Mouse (Mus musculus) myocyte (in vitro differentiated cells): ENCODE measurements around the gene Rhbdd2. TPM values are rescaled to one million over a fixed set of nuclear protein-coding genes. Genes with fewer than 3 reads are reported as not detected.
"Not testable (repeated sequence)": the region's sequence is repeated elsewhere in the genome, so short reads cannot be mapped to it uniquely, and the experiment has no call there.

Experiments used
- H3K27me3 ChIP-seq: one replicate; pipeline ENCODE4 v1.6.1; 2011; ENCODE audit not compliant: control insufficient read depth, insufficient read depth, insufficient read length
- H3K36me3 ChIP-seq: one replicate; pipeline ENCODE4 v1.6.1; 2011; ENCODE audit not compliant: control insufficient read depth, insufficient read depth
- H3K4me2 ChIP-seq: one replicate; pipeline ENCODE4 v1.6.1; 2011; ENCODE audit warnings: low read depth, control low read depth
- H3K4me3 ChIP-seq: one replicate; pipeline ENCODE4 v1.5.1; 2011; ENCODE audit warnings: mild to moderate bottlenecking, control low read depth, moderate library complexity
- H3K79me2 ChIP-seq: one replicate; pipeline ENCODE4 v1.6.1; 2011; ENCODE audit not compliant: control insufficient read depth, insufficient read depth
- H3ac ChIP-seq: one replicate; pipeline ENCODE4 v1.6.1; 2011; ENCODE audit not compliant: control insufficient read depth, insufficient read length
- CEBPB ChIP-seq: IDR thresholded peaks from 2 replicates; pipeline ENCODE4 v1.6.1; 2011; ENCODE audit warnings: mild to moderate bottlenecking, moderate library complexity; ENCODE audit not compliant: poor library complexity, insufficient read depth, severe bottlenecking
- E2F4 ChIP-seq: IDR thresholded peaks from one replicate; pipeline ENCODE4 v1.6.1; 2011; ENCODE audit warnings: mild to moderate bottlenecking, control low read depth, moderate library complexity; ENCODE audit not compliant: insufficient read depth
- MAX ChIP-seq: IDR thresholded peaks from one replicate; pipeline ENCODE4 v1.6.1; 2011; ENCODE audit warnings: low read depth, mild to moderate bottlenecking, control low read depth
- MYOD1 ChIP-seq, 3 experiments: IDR thresholded peaks; one replicate each; pipeline ENCODE4 v1.6.1; 2011; ENCODE audit warnings: control low read depth in 2 of 3, low read depth in 2 of 3, mild to moderate bottlenecking in 2 of 3, moderate library complexity in 1 of 3; ENCODE audit not compliant: insufficient read length in 2 of 3, control insufficient read depth in 1 of 3
- MYOG ChIP-seq, 3 experiments: IDR thresholded peaks; one replicate each; pipeline ENCODE4 v1.6.1; 2011; ENCODE audit warnings: control low read depth in 2 of 3, low read depth in 2 of 3, mild to moderate bottlenecking in 2 of 3; ENCODE audit not compliant: insufficient read length in 2 of 3, control insufficient read depth in 1 of 3, insufficient read depth in 1 of 3
- POLR2A ChIP-seq: IDR thresholded peaks from one replicate; pipeline ENCODE4 v1.6.1; 2011; ENCODE audit warnings: low read depth, mild to moderate bottlenecking, control low read depth, moderate library complexity; ENCODE audit not compliant: insufficient read length
- POLR2AphosphoS2 ChIP-seq: IDR thresholded peaks from one replicate; pipeline ENCODE4 v1.6.1; 2011; ENCODE audit warnings: low read depth, control low read depth; ENCODE audit not compliant: insufficient read length
- REST ChIP-seq: IDR thresholded peaks from one replicate; pipeline ENCODE4 v1.6.1; 2011; ENCODE audit warnings: mild to moderate bottlenecking, control low read depth, moderate library complexity; ENCODE audit not compliant: insufficient read depth, insufficient read length
- SRF ChIP-seq: IDR thresholded peaks from one replicate; pipeline ENCODE4 v1.6.1; 2011; ENCODE audit warnings: low read depth; ENCODE audit not compliant: control insufficient read depth, insufficient read length
- TCF12 ChIP-seq: IDR thresholded peaks from one replicate; pipeline ENCODE4 v1.6.1; 2011; ENCODE audit warnings: mild to moderate bottlenecking, control low read depth; ENCODE audit not compliant: poor library complexity, insufficient read depth, severe bottlenecking
- TCF3 ChIP-seq: IDR thresholded peaks from one replicate; pipeline ENCODE4 v1.6.1; 2011; ENCODE audit warnings: low read depth, control low read depth; ENCODE audit not compliant: insufficient read length
- USF1 ChIP-seq: IDR thresholded peaks from one replicate; pipeline ENCODE4 v1.6.1; 2011; ENCODE audit warnings: low read depth, mild to moderate bottlenecking, control low read depth, moderate library complexity
- polyA plus RNA-seq: library from polyadenylated mRNA; unstranded; fragments of >200 nt; fragmentation: generic; extraction: Trizol; gene quantifications from one replicate; pipeline ENCODE4 v1.2.1, GENCODE M21; 2012; ENCODE audit warnings: missing spikeins

Gene Rhbdd2
- polyA plus RNA-seq = 16.7 TPM

DNA sequence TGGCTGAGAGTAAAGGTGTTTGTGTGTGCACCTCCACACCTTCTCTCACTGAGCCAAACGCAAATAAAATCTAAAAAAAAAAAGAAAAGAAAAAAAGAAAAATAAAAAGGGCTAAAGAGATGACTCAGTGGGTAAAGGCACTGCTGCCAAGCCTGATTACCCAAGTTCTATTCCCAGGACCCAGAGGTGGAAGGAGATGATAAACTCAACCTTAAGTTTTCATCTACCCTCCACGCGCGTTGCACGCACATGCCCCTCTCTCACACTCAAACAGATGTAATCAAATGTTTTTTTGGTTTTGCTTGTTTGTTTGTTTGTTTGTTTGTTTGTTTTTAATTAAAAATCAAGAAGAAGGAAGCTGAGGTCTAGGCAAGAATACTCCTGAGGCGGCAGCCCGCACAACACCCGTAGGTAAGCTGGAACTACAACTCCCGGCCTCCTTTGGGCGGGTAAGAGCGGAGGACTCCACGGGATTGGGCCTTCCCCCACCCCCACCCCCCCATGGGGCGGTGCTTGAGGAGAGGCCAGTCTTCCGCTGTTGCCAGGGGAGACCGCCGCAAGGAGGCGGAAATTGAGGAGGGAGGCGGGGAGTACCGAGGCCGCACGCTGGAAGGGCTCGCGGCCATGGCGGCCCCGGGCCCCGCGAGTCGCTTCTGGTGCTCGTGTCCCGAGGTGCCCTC is at the start of gene Rhbdd2:
TSS of gene Rhbdd2 (plus strand) at position 502 of the 680 bp plus-strand sequence.
- TF ChIP-seq REST = no peak
- TF ChIP-seq E2F4 = no peak
- no peak for TF ChIP-seq TCF12
- TF ChIP-seq MYOG (IDR thresholded peaks at IDR 0.05; ENCODE audit: control insufficient read depth in 1 of 3, insufficient read depth in 1 of 3, insufficient read length in 2 of 3, low read depth in 2 of 3) = no peak
- TF ChIP-seq POLR2AphosphoS2 = peak; percentile 92
- TF ChIP-seq TCF3 = no peak
- no peak for TF ChIP-seq MYOD1 (IDR thresholded peaks at IDR 0.05; ENCODE audit: control insufficient read depth in 1 of 3, insufficient read length in 2 of 3, low read depth in 2 of 3)
- TF ChIP-seq CEBPB = no peak
- TF ChIP-seq POLR2A = peak; percentile 98
- peaks cover 5% of the 10 kb centered on the region for H3K36me3 ChIP-seq
- H3K27me3 ChIP-seq = no peaks in the 10 kb centered on the region
- peak within 1 kb of the TSS; percentile 84 for H3K4me2 ChIP-seq
- peak within 1 kb of the TSS; percentile 48 for H3K4me3 ChIP-seq
- peak within 1 kb of the TSS; percentile 20 for H3ac ChIP-seq
- peaks cover 14% of the 10 kb centered on the region for H3K79me2 ChIP-seq

GRCm38 (mm10) chr5:135585691-135586090 is 46.7 kb upstream of the Rhbdd2 start:
- Histone ChIP-seq H3ac (no peak overlapping the region), H3K4me2 (no peak overlapping the region), H3K79me2 (no peaks in the 10 kb centered on the region), H3K36me3 (no peaks in the 10 kb centered on the region), H3K27me3 (no peaks in the 10 kb centered on the region), H3K4me3 (no peak overlapping the region)
- TF ChIP-seq MYOD1 (IDR thresholded peaks at IDR 0.05; ENCODE audit: control insufficient read depth in 1 of 3, insufficient read length in 2 of 3, low read depth in 2 of 3) (no peak), POLR2A (no peak), TCF3 (no peak)

- Histone ChIP-seq H3K4me3 (no peak overlapping the region), H3K79me2 (no peaks in the 10 kb centered on the region), H3K27me3 (no peaks in the 10 kb centered on the region), H3K4me2 (no peak overlapping the region), H3ac (no peak overlapping the region), H3K36me3 (no peaks in the 10 kb centered on the region)
- peak in 2 of 3 experiments; percentile 40 to 69 for TF ChIP-seq MYOD1 (IDR thresholded peaks at IDR 0.05; ENCODE audit: control insufficient read depth in 1 of 3, insufficient read length in 2 of 3, low read depth in 2 of 3)
- TF ChIP-seq MYOG (IDR thresholded peaks at IDR 0.05; ENCODE audit: control insufficient read depth in 1 of 3, insufficient read depth in 1 of 3, insufficient read length in 2 of 3, low read depth in 2 of 3) = peak in 2 of 3 experiments; percentile 32 to 35
- TF ChIP-seq USF1 = no peak
Measured at GRCm38 (mm10) chr5:135587764-135588163, 44.7 kb upstream of the Rhbdd2 start.

DNA sequence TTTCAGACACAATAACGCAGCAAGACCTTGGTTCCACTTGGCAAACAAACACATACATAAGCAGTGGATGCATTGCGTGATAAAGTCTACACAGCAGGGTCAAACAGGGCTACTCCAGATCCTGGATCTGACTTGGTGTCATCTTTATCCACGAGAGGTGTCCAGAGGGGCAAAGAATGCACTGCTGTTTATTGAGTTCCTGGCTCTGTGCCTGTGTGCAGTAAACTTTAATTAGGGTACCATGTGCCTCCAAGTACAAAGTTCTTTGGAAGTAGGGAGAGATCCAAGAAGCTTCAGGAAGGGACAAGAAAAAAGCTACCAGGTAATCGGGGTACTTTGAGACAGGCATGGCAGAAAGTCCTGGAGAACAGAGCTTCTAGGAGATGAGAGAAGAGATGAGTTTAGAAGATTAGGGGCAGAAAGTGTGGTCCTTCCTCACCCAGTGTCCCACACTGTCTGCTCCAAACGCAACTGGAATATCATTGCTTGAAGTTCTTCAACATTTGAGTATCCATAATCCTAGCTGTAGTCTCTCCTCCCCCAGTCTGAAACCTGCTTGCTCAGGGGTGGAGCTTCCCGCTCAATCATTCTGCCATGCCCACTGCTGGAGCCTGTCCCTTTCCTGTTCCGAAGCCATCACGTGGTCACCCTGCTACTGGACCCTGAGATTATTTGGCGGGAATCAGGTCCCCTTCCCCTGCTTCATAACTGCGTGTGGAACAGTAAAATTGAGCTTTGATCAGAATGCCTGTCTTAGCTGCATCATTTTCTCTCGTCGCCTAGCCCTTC is 42.2 kb upstream of the Rhbdd2 start:
- no peak overlapping the region for H3K4me2 ChIP-seq
- peaks cover 1% of the 10 kb centered on the region for H3K27me3 ChIP-seq
- H3K79me2 ChIP-seq = no peaks in the 10 kb centered on the region
- no peak overlapping the region for H3K4me3 ChIP-seq
- TF ChIP-seq USF1 (no peak), REST (no peak), POLR2A (no peak), POLR2AphosphoS2 (no peak), TCF3 (no peak), CEBPB (no peak), MYOD1 (IDR thresholded peaks at IDR 0.05; ENCODE audit: control insufficient read depth in 1 of 3, insufficient read length in 2 of 3, low read depth in 2 of 3) (no peak), SRF (no peak), MAX (no peak), MYOG (IDR thresholded peaks at IDR 0.05; ENCODE audit: control insufficient read depth in 1 of 3, insufficient read depth in 1 of 3, insufficient read length in 2 of 3, low read depth in 2 of 3) (no peak), E2F4 (no peak), TCF12 (no peak)
- no peaks in the 10 kb centered on the region for H3K36me3 ChIP-seq
- no peak overlapping the region for H3ac ChIP-seq

DNA sequence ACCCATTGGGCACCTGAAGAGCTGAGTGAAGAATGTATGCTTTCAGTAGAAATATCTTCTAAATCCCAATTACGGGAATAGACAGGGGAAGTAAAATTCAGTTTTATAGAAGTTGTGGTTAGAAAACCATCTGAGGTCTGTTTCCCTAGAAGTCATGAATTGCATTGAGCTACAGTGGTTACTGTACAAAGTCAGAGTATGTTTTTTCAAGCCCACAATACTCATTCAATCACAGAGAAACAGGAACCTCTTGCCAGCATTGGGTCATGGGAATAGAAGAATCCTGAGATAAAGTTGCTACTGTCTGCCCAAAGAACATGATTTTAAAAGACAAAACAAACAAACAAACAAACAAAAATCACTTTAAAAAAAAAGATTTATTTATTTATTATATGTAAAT is 27.8 kb upstream of the Rhbdd2 start:
- not testable (repeated sequence) for H3K27me3 ChIP-seq, H3ac ChIP-seq, H3K4me3 ChIP-seq, H3K79me2 ChIP-seq, H3K4me2 ChIP-seq, H3K36me3 ChIP-seq

GRCm38 (mm10) chr5:135606717-135607116 is 25.7 kb upstream of the Rhbdd2 start:
- H3ac ChIP-seq, H3K36me3 ChIP-seq, H3K79me2 ChIP-seq, H3K4me2 ChIP-seq, H3K4me3 ChIP-seq, H3K27me3 ChIP-seq: not testable (repeated sequence)
